ENCODE assay signal across 8 mouse cellular contexts in genomic region chr13:3636797-3637196, GRCm38 (mm10). TPM values are rescaled to one million over a fixed set of nuclear protein-coding genes. Genes with fewer than 3 reads are reported as not detected.
DNase-seq lines count a peak whose midpoint lies in the region; ATAC-seq lines count a peak whose summit lies in the region.

No protein-coding gene starts in this region.

- H3K9me3 ChIP-seq in kidney, embryonic 15.5 days (replicated peaks), result no peaks in the 10 kb centered on the region

- WGBS in kidney, embryonic 15.5 days, result 63% methylated on average over 11 of the region's 11 CpGs

- intact Hi-C loops in left cerebral cortex, postnatal 4 days (cut with DNase I), result no loop called here

- no peak overlapping the region for H3K4me3 ChIP-seq in kidney, embryonic 15.5 days (replicated peaks)

- ATAC-seq in kidney, embryonic 15.5 days (replicated peaks; ENCODE audit: low FRiP score), result no peak
- peak; percentile 55 for ATAC-seq in megakaryocyte progenitor cell, adult 5-6 weeks (replicated peaks; ENCODE audit: poor library complexity)

- H3K4me1 ChIP-seq in kidney, embryonic 15.5 days, result peaks cover 9% of the 10 kb centered on the region; the same call in 1 of the 2 replicates

- peak overlapping the region; percentile 25; the same call in 1 of the 2 replicates for H3K4me2 ChIP-seq in kidney, embryonic 15.5 days

- DNase-seq in adrenal gland, adult 18-20 months (ENCODE audit: low spot score in 2 of 2), result peak; percentile 14 to 21
- DNase-seq in adrenal gland, adult 8-10 months, result no peak
- DNase-seq in MEL-GATA-1-ER (ENCODE audit: extremely low read depth, low read depth), result peak; percentile 27
- no peak for DNase-seq in left cerebral cortex, postnatal 4 days
- no peak for DNase-seq in frontal cortex, postnatal 36 days (ENCODE audit: low spot score in 2 of 2)
- DNase-seq in frontal cortex, postnatal 25 days (ENCODE audit: low spot score in 2 of 2), result no peak

- H3K9ac ChIP-seq in kidney, embryonic 15.5 days, result no peak overlapping the region

- H3K36me3 ChIP-seq in kidney, embryonic 15.5 days, result no peaks in the 10 kb centered on the region

- H3K27me3 ChIP-seq in kidney, embryonic 15.5 days, result 0 out of 2 replicates have a peak, but pooled peaks cover 2% of the 10 kb centered on the region

- no peak overlapping the region for H3K27ac ChIP-seq in kidney, embryonic 15.5 days

RNA-seq across cellular contexts. Expression of gene Asb13, which starts 3.0 kb away (rescaled TPM):
- total RNA-seq in adrenal gland, adult 18-20 months (2021), result 10 to 100 TPM; 12.5 to 15.6 TPM
- 10 to 100 TPM; 13.7 to 22.5 (median 20.0) TPM for total RNA-seq in adrenal gland, adult 8-10 months (2022)
- 14.4 and 15.0 TPM in 2 replicates for polyA plus RNA-seq in kidney, embryonic 15.5 days (2015; fragmentation: Nextera tagmentation; extraction: Ambion mirVana)
- total RNA-seq in megakaryocyte progenitor cell, adult 5-6 weeks (2015), result 4.4 and 4.7 TPM in 2 replicates
- 3.3 and 3.8 TPM in 2 replicates for total RNA-seq in megakaryocyte progenitor cell, adult 5-6 weeks (2017)
- total RNA-seq in left cerebral cortex, postnatal 4 days (2021), result 10 to 100 TPM; 20.8 to 22.0 TPM

RNA-seq across cellular contexts. Expression of gene Fam208b, which starts 25.9 kb away (rescaled TPM):
- total RNA-seq in adrenal gland, adult 18-20 months (2021), result 10 to 100 TPM; 17.4 to 19.9 TPM
- total RNA-seq in adrenal gland, adult 8-10 months (2022), result 10 to 100 TPM; 23.8 to 31.9 (median 28.3) TPM
- 14.0 and 16.7 TPM in 2 replicates for polyA plus RNA-seq in kidney, embryonic 15.5 days (2015; fragmentation: Nextera tagmentation; extraction: Ambion mirVana)
- 42.2 and 65.3 TPM in 2 replicates for total RNA-seq in megakaryocyte progenitor cell, adult 5-6 weeks (2015)
- total RNA-seq in megakaryocyte progenitor cell, adult 5-6 weeks (2017), result 24.7 and 37.0 TPM in 2 replicates
- total RNA-seq in left cerebral cortex, postnatal 4 days (2021), result 10 to 100 TPM; 42.5 to 43.7 TPM

Comparison
In these comparisons a context has a peak if more than half of its experiments do, and no peak if none do; other contexts are left out.
1. DNase-seq: peak in adrenal gland, adult 18-20 months (2 of 2) and MEL-GATA-1-ER (single experiment); none in adrenal gland, adult 8-10 months (single experiment), left cerebral cortex, postnatal 4 days (single experiment), frontal cortex, postnatal 36 days (0 of 2) and frontal cortex, postnatal 25 days (0 of 2).